Mouse (Mus musculus): ENCODE measurements around the gene Dohh. TPM values are rescaled to one million over a fixed set of nuclear protein-coding genes. Genes with fewer than 3 reads are reported as not detected.

Dohh gene
- polyA plus RNA-seq, 1 experiment from 2014 or later = 74.3 TPM

- 2% methylated on average over 17 of the region's 17 CpGs for WGBS
- H3K9ac ChIP-seq (ENCODE audit: low read depth, low read length) = no peak overlapping the region
- peak; percentile 84 for ATAC-seq (replicated peaks; ENCODE audit: low FRiP score, low read depth)
- H3K27ac ChIP-seq = peak overlapping the region; percentile 32; the same call in 1 of the 2 replicates
- no peaks in the 10 kb centered on the region for H3K27me3 ChIP-seq (ENCODE audit: insufficient read depth, low read length)
- H3K4me1 ChIP-seq (replicated peaks; ENCODE audit: insufficient read depth, low read length) = peaks cover 16% of the 10 kb centered on the region; the same call in 1 of the 2 replicates
- no peak for TF ChIP-seq CTCF (IDR thresholded peaks at IDR 0.05; ENCODE audit: low read depth)
- H3K4me2 ChIP-seq (ENCODE audit: low read length) = peak overlapping the region; percentile 52
- peak; percentile 98 for DNase-seq (ENCODE audit: low spot score)
- H3K9me3 ChIP-seq (replicated peaks; ENCODE audit: low read length) = no peaks in the 10 kb centered on the region
- H3K36me3 ChIP-seq (ENCODE audit: insufficient read depth, low read length) = no peaks in the 10 kb centered on the region
- H3K4me3 ChIP-seq (replicated peaks; ENCODE audit: low read depth, low read length) = no peak overlapping the region
These were observed 48.6 kb downstream of the Dohh start for GRCm38 (mm10) chr10:81432868-81433262.

- Histone ChIP-seq H3K4me1 (replicated peaks; ENCODE audit: insufficient read depth, low read length) (peaks cover 16% of the 10 kb centered on the region; the same call in 1 of the 2 replicates), H3K27ac (no peak overlapping the region), H3K4me3 (replicated peaks; ENCODE audit: low read depth, low read length) (no peak overlapping the region), H3K36me3 (ENCODE audit: insufficient read depth, low read length) (no peaks in the 10 kb centered on the region), H3K4me2 (ENCODE audit: low read length) (no peak overlapping the region), H3K9ac (ENCODE audit: low read depth, low read length) (no peak overlapping the region), H3K9me3 (replicated peaks; ENCODE audit: low read length) (no peaks in the 10 kb centered on the region), H3K27me3 (ENCODE audit: insufficient read depth, low read length) (no peaks in the 10 kb centered on the region)
- 75% methylated on average over 26 of the region's 26 CpGs for WGBS
- DNase-seq (ENCODE audit: low spot score) (no peak), ATAC-seq (replicated peaks; ENCODE audit: low FRiP score, low read depth) (no peak)
- TF ChIP-seq CTCF (IDR thresholded peaks at IDR 0.05; ENCODE audit: low read depth) = peak; percentile 53
These were observed 49.5 kb downstream of the Dohh start for GRCm38 (mm10) chr10:81433541-81434289.

- Histone ChIP-seq H3K9me3 (replicated peaks; ENCODE audit: low read length) (no peaks in the 10 kb centered on the region), H3K4me1 (replicated peaks; ENCODE audit: insufficient read depth, low read length) (peaks cover 16% of the 10 kb centered on the region; the same call in 1 of the 2 replicates), H3K4me2 (ENCODE audit: low read length) (no peak overlapping the region), H3K9ac (ENCODE audit: low read depth, low read length) (no peak overlapping the region), H3K27ac (no peak overlapping the region), H3K36me3 (ENCODE audit: insufficient read depth, low read length) (no peaks in the 10 kb centered on the region), H3K27me3 (ENCODE audit: insufficient read depth, low read length) (no peaks in the 10 kb centered on the region), H3K4me3 (replicated peaks; ENCODE audit: low read depth, low read length) (no peak overlapping the region)
- no peak for TF ChIP-seq CTCF (IDR thresholded peaks at IDR 0.05; ENCODE audit: low read depth)
- 58% methylated on average over 15 of the region's 15 CpGs for WGBS
- ATAC-seq (replicated peaks; ENCODE audit: low FRiP score, low read depth) (no peak), DNase-seq (ENCODE audit: low spot score) (no peak)
These were observed 50.4 kb downstream of the Dohh start for GRCm38 (mm10) chr10:81434361-81435263.

GRCm38 (mm10) chr10:81435436-81435835, 51.2 kb downstream of the Dohh start:
- Histone ChIP-seq H3K9ac (ENCODE audit: low read depth, low read length) (0 out of 2 replicates have a peak overlapping the region, but pooled peaks have one; percentile 18), H3K27me3 (ENCODE audit: insufficient read depth, low read length) (no peaks in the 10 kb centered on the region), H3K36me3 (ENCODE audit: insufficient read depth, low read length) (no peaks in the 10 kb centered on the region), H3K4me1 (replicated peaks; ENCODE audit: insufficient read depth, low read length) (peaks cover 16% of the 10 kb centered on the region; the same call in 1 of the 2 replicates), H3K4me3 (replicated peaks; ENCODE audit: low read depth, low read length) (no peak overlapping the region), H3K9me3 (replicated peaks; ENCODE audit: low read length) (no peaks in the 10 kb centered on the region), H3K27ac (no peak overlapping the region), H3K4me2 (ENCODE audit: low read length) (no peak overlapping the region)
- ATAC-seq (replicated peaks; ENCODE audit: low FRiP score, low read depth) = no peak
- TF ChIP-seq CTCF (IDR thresholded peaks at IDR 0.05; ENCODE audit: low read depth) = no peak
- no peak for DNase-seq (ENCODE audit: low spot score)
- WGBS = 76% methylated on average over 3 of the region's 3 CpGs

Small RNA genes lying within 50 kb of the gene (microRNA-seq; reads per million reads assigned to microRNA genes)
- gene Mir1191b (2.0 reads per million, percentile 1 among the genes with 10 or more reads in this experiment), gene Mir6913 (not detected)

Other genes starting within 250 kb of the Dohh start
- gene Zbtb7a, start 249.2 kb upstream of the Dohh start, polyA plus RNA-seq (2015; fragmentation: Nextera tagmentation; extraction: Ambion mirVana) = 33.7 and 37.4 TPM in 2 replicates
- gene Pias4, start 216.5 kb upstream of the Dohh start, polyA plus RNA-seq (2015; fragmentation: Nextera tagmentation; extraction: Ambion mirVana) = 28.4 and 32.0 TPM in 2 replicates
- gene Eef2, start 207.8 kb upstream of the Dohh start, polyA plus RNA-seq (2015; fragmentation: Nextera tagmentation; extraction: Ambion mirVana) = 560 and 590 TPM in 2 replicates
- gene Dapk3, start 201.4 kb upstream of the Dohh start, polyA plus RNA-seq (2015; fragmentation: Nextera tagmentation; extraction: Ambion mirVana) = 42.8 and 43.3 TPM in 2 replicates
- not detected in 2 replicates for gene 4930442H23Rik, start 200.6 kb upstream of the Dohh start, polyA plus RNA-seq (2015; fragmentation: Nextera tagmentation; extraction: Ambion mirVana)
- gene Nmrk2, start 182.4 kb upstream of the Dohh start, polyA plus RNA-seq (2015; fragmentation: Nextera tagmentation; extraction: Ambion mirVana) = not detected in 2 replicates
- gene Atcay, start 153.6 kb upstream of the Dohh start, polyA plus RNA-seq (2015; fragmentation: Nextera tagmentation; extraction: Ambion mirVana) = 0.32 TPM in 1 of 2 replicates, not detected in the other
- gene Zfr2, start 151.3 kb upstream of the Dohh start, polyA plus RNA-seq (2015; fragmentation: Nextera tagmentation; extraction: Ambion mirVana) = 3.1 and 4.6 TPM in 2 replicates
- gene Matk, start 131.5 kb upstream of the Dohh start, polyA plus RNA-seq (2015; fragmentation: Nextera tagmentation; extraction: Ambion mirVana) = 3.9 and 5.5 TPM in 2 replicates
- 259 and 283 TPM in 2 replicates for gene Mrpl54, start 117.5 kb upstream of the Dohh start, polyA plus RNA-seq (2015; fragmentation: Nextera tagmentation; extraction: Ambion mirVana)
- 55.7 and 60.5 TPM in 2 replicates for gene Apba3, start 117.5 kb upstream of the Dohh start, polyA plus RNA-seq (2015; fragmentation: Nextera tagmentation; extraction: Ambion mirVana)
- gene Tjp3, start 92.8 kb upstream of the Dohh start, polyA plus RNA-seq (2015; fragmentation: Nextera tagmentation; extraction: Ambion mirVana) = 19.0 and 19.1 TPM in 2 replicates
- gene Pip5k1c, start 91.5 kb upstream of the Dohh start, polyA plus RNA-seq (2015; fragmentation: Nextera tagmentation; extraction: Ambion mirVana) = 37.8 and 39.3 TPM in 2 replicates
- 24.5 and 26.4 TPM in 2 replicates for gene Cactin, start 63.3 kb upstream of the Dohh start, polyA plus RNA-seq (2015; fragmentation: Nextera tagmentation; extraction: Ambion mirVana)
- gene Tbxa2r, start 55.7 kb upstream of the Dohh start, polyA plus RNA-seq (2015; fragmentation: Nextera tagmentation; extraction: Ambion mirVana) = 16.1 and 17.5 TPM in 2 replicates
- gene Gipc3, start 41.2 kb upstream of the Dohh start, polyA plus RNA-seq (2015; fragmentation: Nextera tagmentation; extraction: Ambion mirVana) = 0.07 and 0.13 TPM in 2 replicates
- gene Hmg20b, start 33.9 kb upstream of the Dohh start, polyA plus RNA-seq (2015; fragmentation: Nextera tagmentation; extraction: Ambion mirVana) = 92.4 and 99.0 TPM in 2 replicates
- gene Mfsd12, start 26.9 kb upstream of the Dohh start, polyA plus RNA-seq (2015; fragmentation: Nextera tagmentation; extraction: Ambion mirVana) = 11.3 and 11.6 TPM in 2 replicates
- gene 4930404N11Rik, start 18.6 kb upstream of the Dohh start, polyA plus RNA-seq (2015; fragmentation: Nextera tagmentation; extraction: Ambion mirVana) = 0.45 and 0.59 TPM in 2 replicates
- 67.5 and 70.6 TPM in 2 replicates for gene Fzr1, start 5.9 kb upstream of the Dohh start, polyA plus RNA-seq (2015; fragmentation: Nextera tagmentation; extraction: Ambion mirVana)
- gene Gm48551, start within 50 bp of the Dohh start, polyA plus RNA-seq (2015; fragmentation: Nextera tagmentation; extraction: Ambion mirVana) = 1.9 and 2.1 TPM in 2 replicates
- 0.82 and 1.9 TPM in 2 replicates for gene Gm48552, start 4.6 kb downstream of the Dohh start, polyA plus RNA-seq (2015; fragmentation: Nextera tagmentation; extraction: Ambion mirVana)
- gene Smim24, start 8.6 kb downstream of the Dohh start, polyA plus RNA-seq (2015; fragmentation: Nextera tagmentation; extraction: Ambion mirVana) = 62.4 and 68.6 TPM in 2 replicates
- gene Nfic, start 71.2 kb downstream of the Dohh start, polyA plus RNA-seq (2015; fragmentation: Nextera tagmentation; extraction: Ambion mirVana) = 62.3 and 72.5 TPM in 2 replicates
- gene Celf5, start 98.3 kb downstream of the Dohh start, polyA plus RNA-seq (2015; fragmentation: Nextera tagmentation; extraction: Ambion mirVana) = 0.30 and 0.47 TPM in 2 replicates
- 56.1 and 63.3 TPM in 2 replicates for gene Ncln, start 112.0 kb downstream of the Dohh start, polyA plus RNA-seq (2015; fragmentation: Nextera tagmentation; extraction: Ambion mirVana)
- gene S1pr4, start 115.7 kb downstream of the Dohh start, polyA plus RNA-seq (2015; fragmentation: Nextera tagmentation; extraction: Ambion mirVana) = 1.7 and 1.8 TPM in 2 replicates
- 0.80 and 0.92 TPM in 2 replicates for gene Gna15, start 139.8 kb downstream of the Dohh start, polyA plus RNA-seq (2015; fragmentation: Nextera tagmentation; extraction: Ambion mirVana)
- 69.5 and 72.3 TPM in 2 replicates for gene Gna11, start 160.8 kb downstream of the Dohh start, polyA plus RNA-seq (2015; fragmentation: Nextera tagmentation; extraction: Ambion mirVana)
- gene Aes, start 175.1 kb downstream of the Dohh start, polyA plus RNA-seq (2015; fragmentation: Nextera tagmentation; extraction: Ambion mirVana) = 566 and 582 TPM in 2 replicates
- gene Tle2, start 190.1 kb downstream of the Dohh start, polyA plus RNA-seq (2015; fragmentation: Nextera tagmentation; extraction: Ambion mirVana) = 29.2 and 30.8 TPM in 2 replicates
- gene Tle6, start 216.6 kb downstream of the Dohh start, polyA plus RNA-seq (2015; fragmentation: Nextera tagmentation; extraction: Ambion mirVana) = 7.3 and 9.4 TPM in 2 replicates
- 0.33 and 0.37 TPM in 2 replicates for gene BC025920, start 221.8 kb downstream of the Dohh start, polyA plus RNA-seq (2015; fragmentation: Nextera tagmentation; extraction: Ambion mirVana)
- 27.0 and 27.5 TPM in 2 replicates for gene Sirt6, start 243.4 kb downstream of the Dohh start, polyA plus RNA-seq (2015; fragmentation: Nextera tagmentation; extraction: Ambion mirVana)
- gene Ankrd24, start 244.1 kb downstream of the Dohh start, polyA plus RNA-seq (2015; fragmentation: Nextera tagmentation; extraction: Ambion mirVana) = 10.2 and 10.7 TPM in 2 replicates